Mouse (Mus musculus) bone marrow macrophage, adult 2 months (primary cell): ENCODE results near the gene Dll4. TPM values are rescaled to one million over a fixed set of nuclear protein-coding genes. Genes with fewer than 3 reads are reported as not detected.
A peak's percentile ranks its signal among the peaks of the same experiment; 100 is the strongest.

ENCODE experiments used
- H3K27ac ChIP-seq: 2 replicates; pipeline ENCODE4 v1.5.1; 2012; ENCODE audit warnings: low read depth, low read length; ENCODE audit not compliant: insufficient read depth
- H3K4me1 ChIP-seq: 2 replicates; pipeline ENCODE4 v1.6.1; 2012; ENCODE audit warnings: low read length; ENCODE audit not compliant: control insufficient read depth, insufficient read depth
- H3K4me3 ChIP-seq: 2 replicates; pipeline ENCODE4 v1.5.1; 2012; ENCODE audit warnings: mild to moderate bottlenecking, low read length, moderate library complexity; ENCODE audit not compliant: insufficient read depth
- CTCF ChIP-seq: IDR thresholded peaks from 2 replicates; pipeline ENCODE4 v1.5.1; 2012; ENCODE audit warnings: low read depth, mild to moderate bottlenecking, low read length, moderate library complexity
- POLR2A ChIP-seq: IDR thresholded peaks from 2 replicates; pipeline ENCODE4 v1.6.1; 2012; ENCODE audit warnings: mild to moderate bottlenecking, low read depth, low read length, borderline replicate concordance
- polyA plus RNA-seq: library from polyadenylated mRNA; stranded (reverse); fragments of >200 nt; gene quantifications from 2 replicates; pipeline ENCODE4 v1.2.4, GENCODE M21; 2012; ENCODE audit not compliant: missing spikeins, insufficient read depth, insufficient read length

Gene Dll4
- polyA plus RNA-seq, 1 experiment = not detected

DNA sequence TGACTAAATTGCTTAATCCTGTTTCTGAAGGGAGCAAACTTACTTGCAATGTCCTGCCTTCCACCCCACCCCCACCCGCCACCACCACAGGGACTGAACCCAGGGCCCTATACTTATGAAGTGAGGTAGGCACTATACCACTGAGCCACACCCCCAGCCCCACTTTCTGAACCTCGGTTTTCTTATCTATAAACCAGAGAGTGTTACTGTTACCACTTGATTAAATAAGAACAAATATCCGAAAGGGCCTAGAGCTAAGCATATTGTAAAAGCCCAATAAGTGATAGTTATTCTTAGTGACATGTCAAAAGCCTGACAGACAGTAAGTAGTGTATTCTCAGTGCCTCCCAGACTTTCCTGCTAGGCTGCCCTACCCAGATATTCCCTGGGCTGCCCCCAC lies 21.2 kb upstream of the Dll4 start:
- TF ChIP-seq POLR2A = no peak
- TF ChIP-seq CTCF = no peak
- Histone ChIP-seq H3K4me1 (peaks cover 20% of the 10 kb centered on the region), H3K27ac (no peak overlapping the region), H3K4me3 (no peak overlapping the region)

DNA sequence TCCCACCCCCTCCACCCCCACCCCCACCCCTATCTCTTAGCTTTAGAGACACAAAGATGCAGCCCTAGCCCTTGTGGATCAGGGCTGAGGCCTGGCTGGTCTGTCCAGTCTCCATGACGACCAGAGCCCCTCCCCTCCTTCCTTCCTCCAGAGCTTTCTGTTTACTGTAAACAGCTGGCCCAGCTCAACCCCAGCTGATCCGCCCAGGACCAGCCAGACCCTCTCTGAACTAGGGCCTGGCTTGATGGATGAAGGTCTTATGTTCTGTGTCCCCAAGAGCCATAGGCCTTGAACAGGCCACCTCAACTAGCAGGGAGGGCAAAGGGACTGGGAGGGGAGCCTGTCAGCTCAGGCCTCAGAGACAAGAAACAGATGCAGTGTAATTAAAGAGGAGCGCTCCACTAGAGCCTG lies 20.8 kb upstream of the Dll4 start:
- H3K4me3 ChIP-seq = no peak overlapping the region
- TF ChIP-seq CTCF (no peak), POLR2A (no peak)
- peaks cover 16% of the 10 kb centered on the region for H3K4me1 ChIP-seq
- no peak overlapping the region for H3K27ac ChIP-seq

DNA sequence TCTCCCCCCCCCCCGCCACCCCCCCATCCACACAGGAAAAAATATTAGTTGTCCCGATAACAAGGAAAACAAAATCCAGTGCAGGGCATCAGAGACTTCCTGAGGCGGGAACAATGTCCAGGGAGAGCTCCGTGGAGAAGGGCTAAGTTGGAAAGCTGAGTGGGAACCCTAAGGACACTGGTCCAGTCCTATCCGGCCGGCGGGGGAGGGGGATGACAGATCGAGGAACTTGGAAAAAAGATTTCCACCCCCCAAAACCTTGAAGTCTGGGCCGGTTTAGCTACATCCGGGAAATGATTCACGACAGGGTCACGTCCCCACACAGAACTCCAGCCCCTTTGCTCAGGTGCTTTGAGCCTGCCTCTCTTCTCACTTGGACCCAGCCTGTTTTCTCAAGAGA lies 14.0 kb upstream of the Dll4 start:
- TF ChIP-seq CTCF (no peak), POLR2A (no peak)
- Histone ChIP-seq H3K4me1 (no peaks in the 10 kb centered on the region), H3K4me3 (no peak overlapping the region), H3K27ac (no peak overlapping the region)

DNA sequence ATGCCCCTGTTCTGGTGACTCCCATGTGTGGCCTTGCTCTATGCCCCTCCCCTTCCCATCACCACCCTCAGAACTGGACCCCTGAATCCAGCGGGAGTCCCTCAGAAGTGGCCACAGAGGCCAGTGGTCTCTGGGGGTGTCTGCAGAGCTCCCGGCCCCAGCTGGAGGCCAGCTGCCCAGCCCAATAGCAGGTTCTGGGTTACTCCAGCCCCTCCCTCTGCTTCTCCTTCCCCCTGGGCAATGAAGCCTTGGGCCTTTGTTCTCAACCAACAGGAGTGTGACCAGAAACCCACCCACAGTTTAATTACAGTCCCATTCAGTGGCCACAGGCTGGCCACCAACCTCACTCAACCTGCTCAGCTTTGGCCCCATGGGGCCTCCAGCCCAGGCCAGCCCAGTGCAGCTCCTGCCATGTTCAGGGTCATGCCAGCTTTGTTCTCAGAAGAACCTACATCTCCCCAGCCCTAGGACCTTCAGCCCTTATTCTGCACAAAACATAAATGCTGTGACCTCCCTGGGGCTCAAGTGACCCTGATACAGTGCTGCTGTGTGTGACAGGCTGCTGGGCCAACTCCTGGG lies 13.1 kb upstream of the Dll4 start:
- Histone ChIP-seq H3K4me3 (no peak overlapping the region), H3K27ac (no peak overlapping the region), H3K4me1 (no peaks in the 10 kb centered on the region)
- TF ChIP-seq POLR2A (no peak), CTCF (no peak)

DNA sequence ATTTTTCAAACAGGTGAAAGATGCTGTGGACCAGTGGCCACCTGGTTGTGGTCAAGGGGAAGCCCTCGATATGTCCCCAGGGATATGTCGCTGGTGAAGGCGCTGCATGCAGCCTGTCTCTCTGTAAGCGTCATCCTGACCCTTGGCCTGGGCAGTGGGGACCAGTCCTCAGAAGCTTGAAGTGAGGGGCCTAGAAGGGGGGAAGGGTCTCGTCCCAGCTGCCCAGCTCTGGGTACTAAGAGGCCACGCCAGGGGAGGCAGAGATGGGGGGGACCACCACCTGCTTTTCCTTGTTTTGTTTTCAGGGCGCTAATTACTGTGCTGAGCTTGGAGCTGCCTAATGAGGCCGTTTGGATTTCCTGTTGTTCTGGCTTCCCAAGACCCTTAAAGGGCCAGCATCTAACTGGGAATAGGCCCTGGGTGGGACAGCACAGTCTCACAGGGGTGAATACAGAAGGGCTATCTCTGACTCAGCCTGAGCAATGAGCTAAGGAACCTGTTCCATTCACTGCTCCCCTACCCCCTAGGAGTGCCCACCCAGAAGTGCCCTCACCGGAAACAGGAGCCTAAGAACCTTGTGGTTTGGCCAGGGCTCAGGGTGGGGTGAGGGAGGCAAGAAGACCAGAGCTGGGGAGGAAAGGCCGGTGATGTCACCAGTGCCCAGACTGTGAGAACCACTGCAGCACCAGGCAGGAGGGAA lies 11.7 kb upstream of the Dll4 start:
- H3K27ac ChIP-seq = no peak overlapping the region
- H3K4me1 ChIP-seq = peaks cover 7% of the 10 kb centered on the region
- TF ChIP-seq POLR2A (no peak), CTCF (no peak)
- no peak overlapping the region for H3K4me3 ChIP-seq

DNA sequence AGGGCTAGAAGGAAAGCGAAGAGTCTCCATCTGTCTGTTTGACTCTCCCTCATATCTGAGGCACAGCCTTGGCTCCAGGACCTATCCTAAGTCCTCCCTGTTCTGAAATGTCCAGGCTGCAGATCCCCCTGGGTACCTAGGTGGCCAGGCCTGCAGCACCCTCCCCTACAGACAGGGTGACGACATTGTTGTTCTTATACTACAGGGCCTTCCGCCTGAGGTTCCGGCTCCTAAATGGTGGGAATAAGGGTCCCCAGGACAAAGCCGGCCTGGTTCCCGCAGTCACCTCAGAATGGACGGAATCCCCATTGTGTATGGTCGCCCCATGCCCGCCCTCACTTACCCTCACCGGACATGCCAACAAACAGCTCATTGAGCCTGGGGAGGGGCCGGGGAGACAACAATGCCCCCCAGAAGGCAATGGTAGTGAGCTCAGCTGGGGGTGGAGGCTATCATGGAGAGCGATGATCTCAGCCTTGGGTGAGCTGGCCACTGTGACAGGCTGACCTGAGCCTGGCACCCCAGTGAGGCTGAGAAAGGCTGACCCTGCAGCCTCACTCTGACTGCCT lies 10.8 kb upstream of the Dll4 start:
- Histone ChIP-seq H3K27ac (no peak overlapping the region), H3K4me1 (peaks cover 7% of the 10 kb centered on the region), H3K4me3 (no peak overlapping the region)
- TF ChIP-seq CTCF (no peak), POLR2A (no peak)

DNA sequence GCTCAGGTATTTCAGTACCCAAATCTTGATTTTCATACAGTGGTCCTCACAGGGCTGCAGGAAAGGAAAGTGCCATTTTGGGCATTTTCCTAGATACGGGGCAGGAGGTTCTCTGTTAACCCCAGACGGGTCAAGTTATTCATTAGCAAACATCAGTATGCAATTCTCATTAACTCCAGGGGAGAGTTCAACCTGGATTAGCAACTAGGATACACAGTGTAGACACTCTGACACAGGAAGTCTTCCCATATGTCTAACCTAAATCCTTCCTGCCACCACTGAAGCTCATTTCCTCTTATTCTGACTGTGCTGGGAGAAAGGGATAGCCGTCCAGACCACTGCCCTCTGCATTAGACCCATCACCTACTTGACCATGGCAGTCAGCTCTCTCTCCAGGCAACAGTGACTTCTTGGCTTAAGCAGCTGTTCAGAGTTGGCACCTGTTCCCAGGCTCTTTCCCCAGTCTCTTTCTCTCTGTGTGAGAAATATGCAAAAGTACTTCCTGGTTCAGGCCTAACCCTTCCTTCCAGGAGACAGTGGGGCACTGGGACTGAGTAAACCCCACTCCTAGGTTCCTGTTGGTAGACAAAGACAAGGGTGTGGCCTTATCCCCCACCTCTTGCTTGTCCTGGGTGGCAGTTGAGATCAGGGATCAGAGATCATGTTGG lies 7.4 kb upstream of the Dll4 start:
- Histone ChIP-seq H3K4me1 (peaks cover 24% of the 10 kb centered on the region), H3K27ac (no peak overlapping the region), H3K4me3 (no peak overlapping the region)
- TF ChIP-seq POLR2A = no peak
- TF ChIP-seq CTCF = no peak

DNA sequence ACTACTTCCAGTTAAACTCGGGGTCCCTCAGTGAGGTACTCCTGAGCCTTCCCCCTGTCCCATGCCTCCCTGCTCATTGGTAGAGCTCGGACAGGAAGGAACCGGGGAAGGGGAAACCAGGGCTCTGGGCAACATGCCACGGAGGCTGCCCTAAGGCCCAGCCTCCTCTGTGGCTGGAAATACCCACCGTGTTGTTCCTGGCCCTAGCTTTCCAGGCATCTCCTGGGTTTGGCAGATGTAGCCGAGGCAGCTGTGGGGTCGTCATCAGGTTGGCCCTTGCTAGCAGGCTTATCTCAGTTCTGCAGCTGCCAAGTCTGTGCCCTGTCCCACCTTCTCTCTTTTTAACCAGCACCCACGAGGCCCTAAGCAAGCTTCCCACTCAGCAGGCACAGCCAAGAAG lies 5.0 kb upstream of the Dll4 start:
- TF ChIP-seq POLR2A (no peak), CTCF (no peak)
- Histone ChIP-seq H3K4me3 (no peak overlapping the region), H3K27ac (no peak overlapping the region), H3K4me1 (peaks cover 24% of the 10 kb centered on the region)

DNA sequence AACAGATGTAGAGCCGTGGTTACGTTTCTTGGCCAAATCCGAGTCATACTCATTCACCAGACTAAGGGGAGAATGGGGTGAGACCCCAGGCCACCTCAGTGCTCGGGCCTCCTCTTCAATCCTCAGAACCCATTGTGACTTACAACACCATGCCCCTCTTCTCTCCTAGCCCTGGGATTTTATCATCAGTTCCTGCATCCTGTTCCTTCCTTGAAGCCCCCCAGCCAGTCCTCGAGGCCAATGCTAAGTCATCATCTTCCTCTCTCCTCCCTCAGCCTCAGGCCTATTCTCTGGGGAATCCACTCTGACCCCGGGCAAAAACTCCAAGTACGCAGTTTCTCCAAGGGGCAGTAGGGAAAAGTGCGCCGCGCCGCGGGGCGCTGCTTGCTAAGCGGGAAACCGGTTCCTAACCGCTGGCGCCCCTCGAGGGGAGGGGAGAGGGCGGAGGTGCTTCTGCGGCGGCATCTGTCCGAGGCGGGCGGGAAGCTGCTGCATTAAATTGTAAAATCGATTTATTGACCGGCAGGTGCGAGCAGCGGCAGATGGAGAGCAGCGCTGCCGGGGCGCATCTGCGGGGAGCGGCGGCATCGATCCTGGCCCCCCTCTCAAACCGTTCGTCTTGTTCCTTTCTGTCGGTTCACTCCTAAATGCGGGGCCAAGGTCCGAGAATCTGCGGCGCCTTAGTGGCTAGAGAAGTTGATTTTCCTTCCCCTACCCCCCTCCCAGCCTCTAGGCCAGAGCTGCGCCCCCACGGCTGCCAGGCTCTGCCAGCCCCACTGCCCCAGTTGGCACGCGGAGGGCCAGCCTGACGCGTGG lies 3.6 kb upstream of the Dll4 start:
- peaks cover 24% of the 10 kb centered on the region for H3K4me1 ChIP-seq
- H3K4me3 ChIP-seq = peak overlapping the region; percentile 14
- TF ChIP-seq POLR2A = no peak
- no peak for TF ChIP-seq CTCF
- H3K27ac ChIP-seq = no peak overlapping the region
